Mouse (Mus musculus) heart, adult 8-10 months (tissue): ENCODE data around the gene Elovl4. TPM values are rescaled to one million over a fixed set of nuclear protein-coding genes. Genes with fewer than 3 reads are reported as not detected.

Experiments used
- DNase-seq: peaks from one replicate; pipeline ENCODE4 v3.0.0; 2022; ENCODE audit warnings: low spot score
- total RNA-seq, 4 experiments: library from RNA; stranded (reverse); gene quantifications; 2 replicates each; pipeline ENCODE4 v1.2.4; 2022

The Elovl4 gene
- total RNA-seq, result under 1 TPM; 0.17 to 0.38 (median 0.32) TPM

DNA sequence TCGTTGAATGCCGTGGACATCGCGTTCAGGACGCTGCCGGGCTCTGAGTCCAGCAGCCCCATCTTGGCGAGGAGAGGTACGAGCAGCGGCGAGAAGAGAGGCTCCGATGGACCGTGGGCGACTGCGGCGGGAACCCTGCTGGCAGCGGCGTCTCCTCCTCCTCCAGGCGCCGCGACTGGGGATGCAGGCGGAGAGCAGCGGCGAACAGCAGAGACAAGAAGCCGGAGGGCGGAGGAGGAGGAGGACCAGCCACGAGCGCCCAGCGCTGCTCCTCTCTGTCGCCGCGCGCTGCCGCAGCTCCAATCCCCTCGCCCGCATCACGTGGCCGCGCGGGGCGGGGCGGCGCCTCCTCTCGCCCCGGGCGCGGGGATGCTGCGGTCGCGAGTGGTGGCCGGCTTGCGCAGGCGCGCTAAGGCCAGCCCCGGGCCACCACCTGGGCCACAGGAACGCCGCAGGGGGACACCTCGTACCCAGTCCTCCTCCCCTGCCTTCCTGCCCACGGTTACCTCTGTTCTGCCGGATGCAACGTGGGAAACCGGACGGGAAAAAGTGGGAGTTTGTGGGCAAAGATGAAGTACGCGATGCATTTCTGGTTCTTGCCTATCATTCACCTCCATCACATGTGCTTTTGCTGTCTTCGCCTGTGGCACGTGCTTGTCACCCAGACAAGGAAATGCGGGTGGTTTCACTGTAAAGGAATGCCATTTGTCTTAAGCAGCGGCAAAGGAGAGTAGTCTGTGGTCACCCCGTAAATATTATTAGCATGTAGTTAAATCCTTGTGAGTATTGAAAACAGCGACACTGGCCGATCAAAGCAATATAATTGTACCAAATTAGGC lies at the start of gene Elovl4:
TSS of gene Elovl4 (minus strand) at position 301 of the 839 bp plus-strand sequence.
- DNase-seq, result peak; percentile 3

DNA sequence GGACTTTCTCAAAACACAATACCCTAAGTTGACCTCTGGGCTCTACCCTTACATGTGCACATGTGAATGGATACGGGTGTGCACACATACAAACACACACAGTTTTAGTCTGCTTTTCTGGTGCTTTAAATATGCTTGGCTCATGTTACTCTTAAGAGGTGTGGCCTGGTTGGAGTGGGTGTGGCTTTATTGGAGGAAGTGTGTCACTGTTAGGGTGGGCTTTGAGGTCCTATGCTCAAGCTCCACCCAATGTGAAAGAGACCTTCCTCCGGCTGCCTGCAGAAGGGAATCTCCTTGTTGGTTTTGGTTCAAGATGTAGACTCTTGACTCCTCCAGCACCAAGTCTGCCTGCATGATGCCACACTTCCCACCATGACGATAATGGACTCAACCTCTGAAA lies 46.4 kb upstream of the Elovl4 start:
- no peak for DNase-seq

DNA sequence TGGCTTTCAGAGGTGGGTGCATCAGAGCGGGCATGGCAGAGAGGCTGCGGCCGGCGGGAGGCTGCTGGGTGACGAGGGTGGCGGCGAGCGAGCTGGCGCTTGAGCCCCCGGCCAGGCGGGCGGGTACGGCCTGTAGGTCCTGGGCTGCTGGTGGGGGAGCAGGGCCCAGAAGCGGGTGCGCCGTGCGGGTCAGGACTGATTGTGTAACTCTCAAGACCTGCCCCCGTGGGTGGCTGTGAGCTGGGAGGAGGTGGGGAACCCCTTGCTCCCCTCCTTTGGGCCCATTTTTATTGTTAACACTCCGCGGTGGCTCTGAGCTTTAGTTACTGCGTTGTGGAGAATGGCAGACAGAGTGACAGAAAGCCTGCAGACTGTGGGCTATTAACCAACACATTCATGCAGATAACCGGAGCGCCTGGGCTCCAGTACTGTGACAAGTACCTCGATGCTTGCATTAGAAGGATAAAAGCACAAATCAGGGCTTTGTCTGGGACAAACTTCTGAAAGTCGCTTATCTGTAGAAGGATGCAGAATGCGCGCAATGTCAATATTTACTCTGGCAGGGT lies 28.8 kb upstream of the Elovl4 start:
- DNase-seq, result no peak

DNA sequence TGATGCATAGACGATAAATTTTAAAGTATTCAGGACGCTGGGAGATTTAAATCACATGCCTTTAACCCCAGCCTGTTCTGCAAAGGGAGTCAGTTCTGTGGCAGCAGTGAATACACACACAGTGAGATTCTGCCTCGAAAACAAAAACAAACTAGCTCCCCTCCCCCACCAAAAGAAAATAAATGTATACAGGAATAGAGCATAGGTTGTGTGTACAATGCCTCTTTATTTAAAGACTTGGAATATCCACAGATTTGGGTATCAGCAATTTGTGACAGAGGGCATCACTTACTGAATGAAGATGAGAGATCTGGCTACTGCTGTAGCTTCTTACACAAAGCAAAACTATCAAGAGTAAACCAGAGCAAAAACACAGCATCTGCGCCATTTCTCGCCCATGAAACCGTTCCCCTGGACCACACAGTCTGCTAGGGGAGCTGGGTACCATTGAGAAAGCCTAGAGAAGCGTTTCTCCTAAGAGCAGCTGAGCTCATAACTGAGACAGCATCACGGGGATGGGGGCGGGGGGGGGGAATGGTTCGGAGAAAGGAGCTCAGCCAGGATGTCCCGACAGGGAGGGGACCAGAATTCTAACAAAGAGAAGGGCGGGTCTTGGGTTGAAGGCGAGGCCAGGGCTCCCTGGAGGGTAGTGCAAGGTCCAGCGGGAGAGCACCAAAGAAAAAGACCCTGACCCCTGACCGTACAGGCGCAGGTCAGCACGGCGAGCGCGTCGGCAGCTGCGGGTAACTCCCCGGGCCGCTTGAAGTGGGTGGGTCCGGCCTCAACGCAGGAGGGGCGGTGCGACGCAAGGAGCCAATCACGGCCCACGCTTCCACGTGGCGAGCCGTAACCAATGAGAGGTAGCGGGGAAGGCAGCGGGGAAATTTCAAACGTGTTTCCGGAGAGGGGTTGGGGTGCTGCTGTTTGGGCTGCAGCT lies 28.0 kb upstream of the Elovl4 start, which contains the start of gene Ttk:
TSS of gene Ttk (plus strand) at position 879 of the 937 bp plus-strand sequence.
- peak; percentile 89 for DNase-seq

DNA sequence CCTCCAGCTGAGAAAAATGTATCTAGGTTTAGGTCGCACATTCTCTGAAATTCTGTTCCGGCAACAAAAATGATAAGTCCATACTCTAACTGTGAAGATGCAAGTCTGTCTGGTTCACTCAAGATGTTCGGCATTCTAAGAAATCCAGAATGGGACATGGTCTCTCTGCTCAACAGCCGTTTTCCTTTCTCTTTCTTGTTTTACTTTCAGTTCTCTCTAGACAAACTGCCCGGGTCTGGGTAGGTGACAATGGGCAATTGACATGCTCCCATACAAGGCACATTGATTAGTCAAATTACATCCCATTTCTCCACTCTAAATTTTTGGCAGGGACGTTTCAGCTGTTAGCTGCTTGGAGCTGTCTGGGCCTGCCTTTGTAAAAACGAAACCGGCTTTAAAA lies 25.1 kb upstream of the Elovl4 start:
- no peak for DNase-seq

DNA sequence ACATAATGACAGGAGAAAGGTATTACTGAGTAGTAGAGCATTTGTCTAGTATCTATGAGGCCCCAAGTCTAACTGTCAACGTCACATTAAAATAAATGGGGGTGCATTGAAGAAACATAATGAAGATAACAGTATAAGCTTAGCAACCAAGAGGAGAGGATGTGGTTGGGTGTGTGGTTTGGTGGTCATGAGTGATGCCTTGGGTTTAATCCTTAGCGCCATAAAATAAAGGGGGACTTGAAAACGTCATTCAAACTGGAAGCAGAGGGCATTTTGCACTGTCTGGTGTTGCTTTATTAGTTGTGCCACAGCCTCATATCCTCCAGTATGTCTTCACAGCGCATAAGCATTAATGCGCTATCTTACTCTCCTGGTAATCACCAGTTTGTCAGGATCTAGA lies 23.8 kb upstream of the Elovl4 start:
- DNase-seq, result no peak

DNA sequence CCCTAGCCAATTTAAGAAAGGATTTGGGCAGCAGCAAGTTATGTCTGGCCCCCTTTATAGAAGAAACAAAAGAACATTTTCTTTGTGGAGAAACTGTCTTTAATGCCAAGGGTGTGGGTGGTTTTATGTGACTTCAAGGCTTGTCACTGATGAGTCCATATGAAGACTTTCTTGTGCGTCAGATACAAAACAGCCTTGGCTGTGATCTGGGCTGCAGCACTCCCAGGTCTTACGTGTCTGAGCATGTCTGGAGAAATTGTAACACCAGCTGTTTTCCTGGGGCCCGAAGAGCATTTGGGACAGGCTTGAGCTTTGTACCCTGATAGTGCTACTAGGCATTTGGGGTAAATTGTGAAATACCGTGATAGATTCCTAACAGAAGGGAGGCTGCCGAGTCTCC lies 16.8 kb upstream of the Elovl4 start:
- DNase-seq, result no peak

DNA sequence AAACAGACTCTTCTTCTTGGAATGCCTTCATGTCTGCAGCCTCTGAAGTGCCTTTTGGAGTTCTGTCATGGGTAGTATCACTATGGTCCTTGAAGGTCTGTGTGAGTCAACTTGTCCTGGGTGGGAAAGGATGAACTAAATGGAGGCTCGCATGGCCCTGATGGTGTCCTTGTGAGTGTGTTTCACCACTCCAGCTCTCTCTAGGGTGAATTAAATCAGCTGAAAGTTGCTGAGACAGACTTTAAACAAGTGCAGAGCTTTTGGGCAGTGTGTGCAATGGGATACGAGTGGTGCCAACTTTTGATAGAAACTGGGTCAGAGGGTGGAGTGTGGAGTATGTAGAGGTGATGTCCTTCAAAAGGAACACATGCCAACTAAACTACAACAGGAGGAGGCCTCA lies 14.9 kb upstream of the Elovl4 start:
- no peak for DNase-seq

DNA sequence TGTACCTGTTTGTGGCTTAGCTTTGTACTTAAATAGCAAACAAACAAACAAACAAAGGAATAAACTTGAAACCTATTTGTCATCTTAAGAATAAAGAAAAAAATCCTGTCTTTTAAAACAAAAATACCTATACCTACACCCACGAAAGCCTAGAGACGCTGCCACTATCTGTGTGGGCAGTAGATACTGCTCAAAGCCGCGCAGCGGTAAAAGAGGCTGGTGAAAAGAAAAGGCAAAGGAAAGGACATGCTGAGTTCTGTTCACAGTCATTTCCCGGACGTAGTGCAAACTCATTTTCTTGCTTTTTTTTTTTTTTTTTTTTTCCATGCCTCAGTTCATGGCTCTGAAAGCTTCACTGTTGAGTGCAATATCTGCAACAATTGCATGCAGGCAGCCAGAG lies 13.1 kb upstream of the Elovl4 start:
- no peak for DNase-seq

DNA sequence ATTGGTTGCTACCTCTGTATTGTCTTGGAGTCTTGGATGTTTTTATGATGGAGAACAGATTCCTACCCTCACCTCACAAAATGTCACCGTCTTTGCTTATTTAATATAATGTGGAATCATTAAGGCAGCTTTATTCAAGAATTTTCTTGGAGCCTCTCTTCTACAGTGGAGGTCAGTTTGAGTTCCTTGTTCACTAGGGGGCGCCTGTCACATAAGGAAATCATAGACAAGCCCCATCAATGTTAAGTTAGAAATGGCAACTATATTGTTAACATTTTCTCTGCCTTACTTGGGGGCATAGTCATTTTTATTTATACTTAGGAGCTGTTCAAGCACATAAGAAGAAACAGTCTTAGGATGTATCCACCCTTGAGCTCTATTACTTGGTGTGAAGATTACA lies 1.5 kb upstream of the Elovl4 start:
- peak; percentile 19 for DNase-seq

DNA sequence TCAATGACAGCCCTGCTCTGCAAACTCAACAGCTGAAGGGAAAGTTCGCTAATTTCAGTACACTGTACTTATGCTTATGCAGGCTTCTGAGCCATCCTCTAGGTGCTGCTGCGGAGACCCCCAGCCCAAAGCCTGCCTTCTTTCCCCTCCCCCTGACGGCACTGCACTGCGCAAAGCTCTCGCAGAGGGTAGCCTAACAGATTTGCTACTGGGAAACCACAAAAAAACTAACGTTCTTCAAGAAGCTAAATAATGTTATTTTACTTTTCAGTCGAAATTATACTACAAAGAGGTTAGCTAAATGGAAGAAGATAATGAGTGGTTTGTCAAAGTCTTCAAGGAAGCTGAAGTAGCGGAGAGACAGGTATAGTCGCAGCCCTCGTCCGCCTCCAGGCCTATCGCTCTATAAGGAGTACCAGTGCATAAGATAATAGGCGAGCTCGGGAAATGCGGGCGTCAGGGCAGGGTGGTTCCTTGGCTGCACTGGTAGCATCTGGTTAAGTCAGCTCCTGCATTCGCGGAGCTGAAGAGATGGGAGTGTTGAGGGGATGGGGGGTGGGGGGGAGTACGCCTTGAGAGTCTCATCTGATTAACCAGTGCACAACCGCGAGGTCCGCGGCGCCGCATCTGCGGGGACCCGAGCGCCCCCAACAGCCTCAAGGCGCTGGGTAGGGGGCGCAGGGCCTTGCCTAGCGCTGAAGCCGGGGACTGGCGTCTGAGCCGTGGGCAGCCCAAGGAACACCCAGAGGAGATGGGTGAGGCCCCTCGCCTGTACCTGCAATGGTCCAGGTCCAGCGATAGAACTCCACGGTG lies 707 bp downstream of the Elovl4 start:
- no peak for DNase-seq

DNA sequence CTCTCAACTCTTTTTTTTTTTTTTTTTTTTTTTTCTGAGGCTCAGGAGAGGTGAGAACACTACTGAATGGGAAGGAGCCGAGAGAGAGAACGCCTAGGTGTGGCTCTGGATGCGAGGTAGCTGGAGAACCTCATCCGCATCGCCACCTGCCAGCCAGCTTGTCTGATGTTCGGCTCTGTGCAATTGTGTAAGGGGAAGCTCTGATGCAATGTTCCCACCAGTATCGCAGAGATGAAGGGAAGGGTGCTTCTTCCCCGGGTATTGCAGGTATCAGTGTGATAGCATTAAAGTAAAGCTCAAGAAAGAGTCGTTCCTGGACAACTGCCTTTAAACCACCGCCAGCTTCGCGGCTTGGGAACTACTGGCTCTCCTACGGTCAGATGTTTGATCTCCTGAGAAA lies 1.7 kb downstream of the Elovl4 start:
- no peak for DNase-seq

DNA sequence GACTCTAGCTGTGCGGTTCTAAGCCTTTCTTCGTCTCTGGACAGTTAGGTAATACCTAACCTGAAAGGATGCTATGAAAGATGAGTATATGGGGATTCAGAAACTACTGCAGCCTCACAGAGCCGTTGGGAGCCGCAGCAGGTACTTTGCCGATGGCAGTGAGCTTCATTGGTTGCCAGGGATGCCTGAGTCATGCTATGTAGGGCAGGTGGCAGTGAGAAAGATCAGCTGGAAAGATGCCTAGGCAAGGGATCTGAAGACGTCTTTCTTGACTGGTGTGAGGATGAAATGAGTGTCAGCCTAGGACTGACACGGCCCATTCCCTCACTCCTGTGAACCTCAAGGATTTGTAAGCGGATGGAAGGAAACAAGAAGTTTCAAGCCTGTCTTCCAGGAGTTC lies 8.2 kb downstream of the Elovl4 start:
- DNase-seq, result no peak

DNA sequence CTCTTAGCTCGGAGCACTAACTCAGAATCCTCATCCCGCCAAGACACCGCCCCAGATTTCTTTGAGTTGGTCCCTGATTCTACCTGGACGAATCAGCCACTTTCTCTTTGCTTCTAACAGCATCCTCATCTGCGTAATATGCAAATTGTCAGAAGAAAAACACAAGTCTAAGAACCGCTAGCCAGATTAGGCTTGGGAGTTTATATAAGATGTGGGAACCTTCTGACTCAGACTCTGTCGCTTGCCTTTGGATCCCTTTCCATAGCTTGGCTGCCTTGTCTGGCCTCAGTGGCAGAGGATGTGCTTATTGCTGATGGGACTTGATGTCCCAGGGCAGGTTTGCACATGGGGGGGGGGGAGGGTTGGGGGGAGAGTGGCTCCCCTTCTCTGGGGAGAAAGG lies 9.2 kb downstream of the Elovl4 start:
- no peak for DNase-seq

DNA sequence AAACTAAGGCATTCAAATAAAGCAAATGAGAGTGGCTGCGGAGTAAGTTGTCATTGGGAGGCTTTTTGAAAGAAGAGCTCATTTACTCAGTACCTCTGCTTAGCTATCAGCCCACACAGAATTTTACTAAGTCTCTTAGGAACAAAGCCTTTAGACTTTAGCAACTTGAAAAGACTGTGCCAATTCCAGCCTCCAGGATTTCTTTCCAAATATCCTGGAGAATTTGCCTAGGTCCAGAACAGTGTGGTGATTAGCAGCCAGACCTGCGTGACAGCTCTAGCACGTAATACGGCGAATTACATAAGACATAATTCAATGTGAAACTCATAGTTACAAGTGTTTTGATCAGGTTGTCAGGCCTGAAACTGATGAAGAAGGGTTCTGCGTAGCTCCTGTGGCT lies 16.8 kb downstream of the Elovl4 start:
- DNase-seq, result no peak

DNA sequence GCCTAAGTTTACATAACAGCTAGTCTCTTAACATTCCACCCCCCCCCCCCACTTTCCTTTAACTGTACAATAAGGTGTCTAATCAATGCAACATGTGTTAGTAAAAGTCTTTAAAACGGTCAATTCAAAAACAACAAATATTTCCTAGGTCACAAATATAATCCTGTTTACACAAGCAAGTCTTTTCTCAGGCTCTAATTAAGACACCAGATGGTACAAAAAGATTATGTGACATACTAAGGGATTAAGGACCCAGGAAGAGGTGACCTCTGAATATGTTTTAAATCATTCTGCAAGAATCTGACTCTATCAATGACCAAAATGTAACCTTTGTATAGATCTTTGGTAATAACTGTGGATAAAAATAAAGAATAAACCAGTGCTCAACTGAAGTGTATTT lies 20.6 kb downstream of the Elovl4 start:
- DNase-seq, result no peak

DNA sequence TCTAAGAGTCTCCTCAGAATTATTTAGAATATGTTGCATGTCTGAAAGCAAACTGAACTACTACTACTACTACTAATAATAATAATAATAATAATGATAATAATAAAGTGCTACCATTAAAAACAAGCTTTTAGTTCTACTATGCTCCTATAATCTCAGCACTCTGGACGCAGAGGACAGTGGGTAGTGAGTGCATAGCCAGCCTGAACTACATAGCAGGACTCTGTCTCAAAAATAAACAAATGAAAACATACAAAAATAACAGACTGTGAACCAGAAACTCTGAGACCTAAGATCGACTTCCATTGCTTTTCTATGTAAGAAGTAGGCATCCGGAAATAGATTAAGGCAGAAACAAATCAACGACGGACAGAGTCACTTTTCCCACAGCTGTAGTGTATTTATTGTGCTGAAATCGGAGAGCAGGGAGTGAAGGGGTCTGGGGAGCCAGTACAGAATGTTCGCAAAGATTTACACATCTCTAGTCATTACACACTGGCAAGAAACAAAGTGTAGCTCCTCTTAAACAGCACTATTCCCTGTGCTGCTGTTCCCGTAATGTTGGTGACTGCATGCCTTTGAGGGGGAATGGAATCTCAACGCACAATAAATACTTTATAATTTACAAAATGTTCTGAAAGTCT lies 27.6 kb downstream of the Elovl4 start:
- no peak for DNase-seq

DNA sequence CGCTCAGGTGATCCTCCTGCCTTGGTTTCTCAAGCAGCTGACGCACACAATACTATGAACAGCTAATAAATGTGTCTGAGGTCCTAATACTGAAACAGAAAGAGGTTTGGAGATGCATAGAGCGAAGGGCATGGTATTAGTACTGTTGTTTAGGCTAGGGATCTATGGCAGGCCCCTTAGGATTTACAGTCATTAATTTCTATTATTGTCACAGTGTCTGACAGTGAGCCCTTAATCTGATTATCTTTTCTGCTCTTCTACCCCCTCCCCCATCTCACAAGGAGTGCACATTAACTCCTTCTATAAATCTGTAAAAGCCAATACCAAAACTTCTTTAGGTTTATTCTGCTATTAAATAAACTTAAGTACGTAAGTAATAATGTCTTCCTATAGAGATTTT lies 44.8 kb downstream of the Elovl4 start:
- DNase-seq, result no peak

DNA sequence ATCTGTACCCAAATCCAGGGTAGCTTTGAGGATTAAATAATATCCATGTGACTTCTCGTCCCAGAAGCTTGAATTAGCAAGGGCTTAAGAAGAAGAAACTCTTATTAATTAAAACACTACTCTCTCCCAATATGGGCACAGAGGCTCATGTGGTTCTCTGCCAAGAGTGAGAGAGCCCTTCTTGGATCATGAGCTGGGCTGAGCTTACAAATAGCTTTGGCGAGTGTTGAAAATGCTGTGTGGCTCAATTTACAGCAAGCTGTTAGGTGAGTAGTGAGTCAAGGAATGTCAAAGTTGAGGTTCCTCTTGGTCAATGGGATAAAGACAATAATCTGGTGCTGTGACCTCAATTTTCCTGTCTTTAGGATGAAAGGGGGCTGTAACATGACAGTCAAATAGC lies 74.2 kb downstream of the Elovl4 start:
- no peak for DNase-seq

DNA sequence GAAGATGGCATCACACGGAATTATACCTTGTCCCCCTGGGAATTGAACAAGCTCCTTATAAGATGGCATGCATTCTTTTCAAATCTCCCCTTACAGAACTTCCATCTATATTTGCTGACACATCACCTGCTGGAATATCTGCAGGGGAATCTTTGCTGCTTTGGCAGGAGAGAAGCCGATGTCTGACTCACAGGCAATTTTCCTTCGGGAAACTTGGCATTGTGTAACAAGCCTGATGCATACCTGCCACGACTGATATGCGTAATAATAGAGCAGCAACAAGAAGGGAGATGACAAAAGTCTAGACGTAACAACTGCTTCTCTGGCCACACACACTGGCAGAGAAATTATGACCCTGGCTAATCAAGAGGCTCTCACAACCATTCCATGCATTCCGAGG lies 75.2 kb downstream of the Elovl4 start:
- no peak for DNase-seq
